Mouse (Mus musculus): Measurements from ENCODE around the gene Alpk1.

GRCm38 (mm10) chr3:127660712-127661111 is 119.6 kb downstream of the Alpk1 start:
- TF ChIP-seq CTCF (IDR thresholded peaks at IDR 0.05; ENCODE audit: control insufficient read depth, insufficient read depth, low read length) (no peak), POLR2A (IDR thresholded peaks at IDR 0.05; ENCODE audit: borderline replicate concordance, control insufficient read depth, low read depth, low read length) (no peak)

Measured in bone marrow, adult 2 months (tissue).